Mouse (Mus musculus): ENCODE measurements around the gene Zbtb4.

Gene Zbtb4

DNA sequence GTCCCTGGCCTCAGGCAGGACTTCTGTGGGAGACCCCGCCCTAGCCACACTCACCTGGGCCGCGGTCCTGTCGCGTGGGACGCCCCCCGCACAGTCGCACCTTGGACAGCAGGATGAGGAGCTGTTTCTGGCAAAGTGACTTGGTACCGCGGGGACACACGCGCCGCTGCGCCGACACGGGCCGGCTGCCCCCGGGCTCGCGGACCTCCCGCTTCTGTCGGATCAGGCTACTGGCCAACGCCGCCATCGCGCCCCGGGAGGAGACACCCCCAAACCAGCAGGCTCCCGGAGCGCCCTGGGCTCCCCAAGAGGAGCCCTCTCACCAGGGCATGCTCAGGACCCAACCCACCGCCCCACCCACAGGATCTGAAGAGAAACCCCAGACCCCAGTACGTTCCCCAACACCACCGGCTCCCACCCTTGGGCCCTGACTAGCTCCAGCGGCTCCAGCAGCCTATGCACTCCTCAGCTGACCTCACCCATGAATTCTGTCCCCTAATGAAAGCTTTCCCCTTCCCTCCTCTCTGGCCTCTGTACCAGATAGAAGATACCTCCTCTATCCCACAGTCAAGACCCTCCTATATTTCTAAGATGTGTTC is 35.8 kb downstream of the Zbtb4 start, which contains the start of gene Fgf11:
Gene Fgf11, minus strand, starts transcription at position 479 of the 599 bp plus-strand sequence.
- no peak for DNase-seq (ENCODE audit: low spot score)

GRCm38 (mm10) chr11:69802648-69803105 is 37.0 kb downstream of the Zbtb4 start:
- peak; percentile 88 for DNase-seq (ENCODE audit: low spot score)

DNA sequence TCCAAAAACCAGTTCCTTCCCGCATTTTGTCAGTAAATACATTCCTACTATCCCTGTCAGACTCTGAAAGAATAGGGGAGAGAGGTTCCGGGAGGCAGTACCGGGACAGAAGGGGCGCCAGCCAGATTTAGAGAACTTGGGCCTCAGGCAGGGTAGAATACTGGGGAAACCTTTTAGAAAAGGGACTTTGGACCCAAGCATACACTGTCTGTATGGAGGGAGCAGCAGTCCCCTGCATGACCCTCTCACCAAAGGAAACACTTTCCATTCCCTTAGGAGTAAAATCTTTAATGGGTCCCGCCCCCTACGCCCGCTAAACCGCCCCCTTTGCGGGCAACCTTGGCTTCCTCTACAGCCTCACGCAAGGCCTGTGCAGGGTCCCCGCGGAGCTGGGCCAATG is 37.6 kb downstream of the Zbtb4 start:
- DNase-seq (ENCODE audit: low spot score), result no peak

GRCm38 (mm10) chr11:69803786-69804651 is 38.3 kb downstream of the Zbtb4 start:
- peak; percentile 84 for DNase-seq (ENCODE audit: low spot score)

- no peak for DNase-seq (ENCODE audit: low spot score)
These were observed 38.9 kb downstream of the Zbtb4 start for GRCm38 (mm10) chr11:69804652-69804940.

DNA sequence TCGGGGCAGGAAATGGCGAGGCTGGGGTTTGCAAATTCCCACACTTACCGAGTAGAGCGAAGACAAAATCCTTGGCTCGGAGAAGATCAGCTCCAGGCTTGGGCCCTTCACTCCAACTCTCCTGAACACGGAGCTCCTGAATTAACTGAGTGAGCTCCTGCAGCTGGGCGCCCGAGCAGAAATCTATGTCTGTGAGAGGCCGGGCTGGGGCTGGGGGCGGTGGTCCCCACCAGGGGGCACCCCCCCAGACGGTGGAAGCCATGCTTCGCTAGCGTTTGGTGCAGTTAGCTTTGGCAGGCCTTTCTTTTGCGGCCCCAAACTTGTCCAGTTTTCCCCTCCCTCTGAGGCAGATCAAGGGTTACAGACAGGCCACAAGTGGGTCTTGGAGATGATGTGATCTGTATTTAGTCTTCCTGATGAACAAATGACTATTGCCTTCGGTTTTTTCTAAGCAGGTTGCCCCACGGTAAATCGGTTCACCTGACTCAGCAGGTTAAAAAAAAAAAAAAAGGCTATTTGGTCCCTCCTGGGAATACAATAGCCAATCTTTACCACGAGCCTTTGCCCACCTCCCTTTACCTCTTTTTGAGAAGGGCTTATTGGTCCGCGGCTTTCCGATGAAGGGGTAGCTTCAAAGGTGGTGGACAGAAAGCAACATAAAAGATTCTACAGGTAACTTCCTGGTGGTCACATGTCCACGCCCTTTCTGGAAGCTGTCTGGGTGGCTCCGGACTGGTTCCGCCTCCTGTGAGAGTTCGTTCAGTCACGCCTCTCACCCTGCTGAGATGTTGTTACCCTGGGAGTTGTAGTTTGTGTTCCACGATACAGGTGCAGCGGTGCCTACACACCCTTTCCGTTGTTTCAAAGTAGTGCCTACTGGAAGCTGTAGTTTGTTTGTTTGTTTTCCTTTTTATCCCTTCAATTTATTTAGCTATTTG is 39.5 kb downstream of the Zbtb4 start, which contains the start of gene Tmem102:
Gene Tmem102, minus strand, starts transcription at position 653 of the 938 bp plus-strand sequence.
- no peak for DNase-seq (ENCODE audit: low spot score)

- DNase-seq (ENCODE audit: low spot score), result no peak
These were observed 40.7 kb downstream of the Zbtb4 start for GRCm38 (mm10) chr11:69806378-69806777.

- DNase-seq (ENCODE audit: low spot score), result no peak
These were observed 41.9 kb downstream of the Zbtb4 start for GRCm38 (mm10) chr11:69807641-69808040.

DNA sequence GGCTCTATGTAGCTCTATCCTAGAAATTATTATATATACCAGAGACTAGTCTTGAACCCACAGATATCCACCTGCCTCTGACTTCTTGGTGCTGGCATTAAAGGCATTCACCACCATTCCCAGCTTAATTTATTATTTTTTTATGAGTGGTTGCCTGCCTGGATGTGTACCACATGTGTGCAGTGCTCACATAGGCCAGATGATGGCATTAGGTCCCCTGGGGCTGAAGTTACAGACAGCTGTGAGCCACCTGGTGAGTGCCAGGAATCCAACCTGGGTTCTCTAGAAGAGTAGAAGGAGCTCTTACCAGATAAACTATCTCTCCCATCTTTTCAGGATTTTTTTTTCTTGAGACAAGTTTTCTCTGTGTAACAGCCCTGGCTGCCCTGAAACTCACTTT is 44.6 kb downstream of the Zbtb4 start:
- no peak for DNase-seq (ENCODE audit: low spot score)

DNA sequence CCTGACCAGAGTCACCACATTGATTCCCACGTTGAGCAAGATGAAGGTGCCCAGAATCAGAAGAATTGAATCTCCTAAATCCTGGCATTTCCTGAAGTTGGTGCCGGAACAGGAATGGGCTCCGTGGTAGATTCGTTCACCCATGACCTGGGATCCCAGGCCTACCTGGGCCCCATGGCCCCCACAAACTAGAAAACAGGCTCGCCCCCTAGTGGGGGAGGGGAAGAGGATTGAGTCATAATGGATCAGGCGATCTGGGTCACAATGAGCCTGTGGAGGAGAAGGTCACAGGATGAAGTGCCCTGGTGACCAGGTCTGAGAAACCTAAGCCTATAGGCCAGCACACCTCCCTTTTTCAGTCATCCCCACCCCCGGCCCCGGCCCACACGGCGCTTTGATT is 49.4 kb downstream of the Zbtb4 start, which contains the start of gene Gm39566:
Gene Gm39566, minus strand, starts transcription at position 144 of the 400 bp plus-strand sequence.
- no peak for DNase-seq (ENCODE audit: low spot score)

DNA sequence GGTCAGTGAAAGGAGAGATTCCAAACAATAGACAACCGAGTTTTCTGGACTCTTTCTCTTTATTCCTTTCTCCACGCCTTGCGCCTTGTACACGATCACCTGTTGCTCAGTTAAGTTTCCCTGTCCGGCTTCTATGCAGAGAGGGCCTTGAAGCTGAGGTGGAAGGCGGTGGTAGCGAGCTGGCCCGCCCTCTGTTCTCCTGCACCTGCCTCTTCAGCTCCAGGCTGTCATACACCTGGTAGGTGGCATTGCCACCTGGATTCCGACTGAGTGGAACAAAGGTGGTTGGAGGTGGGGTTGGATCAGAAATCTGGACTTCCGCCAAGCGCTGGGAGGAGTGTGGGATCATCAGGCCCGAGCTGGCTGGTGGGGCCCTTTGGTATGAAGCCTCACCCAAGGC is 50.8 kb downstream of the Zbtb4 start:
- no peak for DNase-seq (ENCODE audit: low spot score)

DNA sequence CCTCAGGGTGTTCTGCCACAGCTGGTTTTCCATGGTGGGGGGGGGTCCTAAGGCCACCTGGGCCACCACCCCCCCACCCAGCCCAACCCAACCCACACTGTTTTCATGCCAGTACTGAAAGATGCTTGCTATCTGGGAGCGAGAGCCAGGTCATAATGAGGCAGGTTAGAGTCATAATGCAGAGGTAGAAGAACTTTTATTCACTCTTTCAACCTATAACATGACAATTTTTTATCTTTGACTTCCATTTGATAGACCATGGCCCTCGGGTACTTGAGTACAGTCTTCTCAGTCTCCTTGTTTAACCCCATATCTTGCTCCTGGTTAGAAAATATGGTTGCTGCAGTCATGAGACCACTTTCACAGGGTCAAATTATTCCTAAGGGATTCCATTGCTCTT is 52.7 kb downstream of the Zbtb4 start, which contains the start of gene Spem2:
Gene Spem2, minus strand, starts transcription at position 101 of the 400 bp plus-strand sequence.
- no peak for DNase-seq (ENCODE audit: low spot score)

DNA sequence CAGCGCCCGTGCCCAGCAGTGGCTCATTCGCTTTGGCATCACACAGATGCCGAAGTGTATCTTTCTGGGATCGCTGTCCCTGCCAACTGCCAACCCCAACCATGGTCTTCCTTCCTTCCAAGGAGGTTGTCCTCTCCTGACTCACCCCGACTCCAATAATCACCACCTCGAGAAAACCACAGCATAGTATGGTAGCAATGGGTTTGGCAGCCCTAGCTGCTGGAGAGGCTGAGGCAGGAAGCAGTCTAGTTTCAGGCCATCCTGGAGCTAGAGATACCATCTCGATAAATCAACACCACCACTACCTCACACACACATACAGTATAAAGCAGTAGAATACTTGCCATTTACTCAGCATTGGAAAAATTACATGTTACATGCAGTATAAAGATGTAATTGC is 53.2 kb downstream of the Zbtb4 start:
- DNase-seq (ENCODE audit: low spot score), result no peak

DNA sequence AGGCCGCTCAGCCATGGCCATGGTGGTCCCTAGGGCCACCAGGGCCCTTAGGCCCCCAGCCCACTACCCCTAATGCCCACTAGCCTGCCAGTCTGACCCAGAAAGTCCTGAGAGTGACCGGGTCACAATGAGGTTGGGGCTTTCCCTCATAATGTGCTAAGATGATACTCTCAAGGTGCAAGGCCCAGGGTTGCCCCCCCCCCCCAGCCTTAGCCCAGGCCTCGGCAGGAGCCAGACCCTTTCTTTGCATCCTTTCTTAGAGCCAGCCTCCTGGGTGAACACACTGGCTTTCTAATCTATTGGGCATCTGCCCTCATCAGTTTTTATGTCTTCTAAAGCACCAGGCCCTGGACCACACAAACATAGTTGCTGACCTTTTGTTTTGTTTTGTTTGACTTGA is 56.4 kb downstream of the Zbtb4 start, which contains the start of gene Spem1:
Gene Spem1, minus strand, starts transcription at position 101 of the 400 bp plus-strand sequence.
- no peak for DNase-seq (ENCODE audit: low spot score)

DNA sequence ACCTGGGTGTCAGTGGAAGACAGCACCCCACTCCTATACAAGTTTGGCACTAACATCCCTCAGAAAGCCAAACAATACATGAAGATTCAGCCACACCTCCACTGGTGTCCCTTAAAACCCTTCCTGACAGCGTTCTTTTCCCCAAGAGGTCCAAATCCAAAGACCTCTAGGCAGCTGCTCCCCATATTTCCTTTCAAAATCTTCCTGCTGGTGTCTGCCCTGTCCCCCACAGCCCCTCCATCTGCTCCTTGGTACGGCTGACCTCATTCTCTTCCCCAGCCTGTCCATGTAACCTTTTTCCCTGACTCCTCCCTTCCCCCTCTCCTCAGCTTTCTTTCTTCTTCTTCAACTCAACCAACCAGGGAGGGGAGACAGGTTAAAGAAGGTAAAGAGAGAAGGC is 57.7 kb downstream of the Zbtb4 start:
- DNase-seq (ENCODE audit: low spot score), result no peak

DNA sequence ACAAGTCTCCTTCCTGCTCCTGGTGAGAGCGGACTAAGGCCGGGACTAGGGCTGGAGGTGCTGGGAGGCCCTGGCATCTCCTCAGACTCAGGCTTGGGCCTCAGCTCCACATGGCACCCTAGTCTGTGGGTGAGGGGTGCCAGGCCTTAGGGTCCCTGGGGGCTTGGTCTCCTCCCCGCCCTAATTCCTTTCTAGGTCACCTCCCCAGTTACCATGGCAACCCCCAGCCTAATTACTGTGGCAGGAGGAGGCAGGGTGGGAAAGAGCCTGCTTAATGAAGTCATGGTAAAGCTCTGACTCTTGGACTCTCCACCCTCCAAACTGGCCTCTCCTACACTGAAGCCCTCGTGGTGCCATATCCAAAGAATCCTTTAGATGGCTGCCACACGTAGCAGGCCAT is 63.1 kb downstream of the Zbtb4 start:
- DNase-seq (ENCODE audit: low spot score), result no peak

DNA sequence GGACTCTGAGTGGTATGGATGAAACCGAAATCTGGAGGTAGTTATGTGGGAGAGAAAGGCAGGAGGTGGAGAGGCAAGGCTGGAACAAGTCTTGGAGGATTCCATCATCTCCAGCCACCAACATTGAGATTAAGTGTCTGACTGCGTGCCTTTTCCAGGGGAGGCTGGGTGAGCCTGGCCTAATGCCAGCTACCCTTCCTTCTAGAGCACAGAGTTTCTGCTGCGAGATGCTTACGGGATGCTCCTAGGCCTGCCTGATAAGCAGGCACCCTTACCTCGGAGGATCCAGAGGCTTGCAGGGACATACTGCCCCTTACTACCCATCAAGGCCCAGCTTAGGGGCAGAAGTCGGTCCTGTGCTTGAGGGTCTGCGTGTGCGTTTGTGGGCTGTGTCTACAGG is 67.8 kb downstream of the Zbtb4 start:
- no peak for DNase-seq (ENCODE audit: low spot score)
